Comparison of ENCODE assay signal across 15 mouse cellular contexts in the genomic region with DNA sequence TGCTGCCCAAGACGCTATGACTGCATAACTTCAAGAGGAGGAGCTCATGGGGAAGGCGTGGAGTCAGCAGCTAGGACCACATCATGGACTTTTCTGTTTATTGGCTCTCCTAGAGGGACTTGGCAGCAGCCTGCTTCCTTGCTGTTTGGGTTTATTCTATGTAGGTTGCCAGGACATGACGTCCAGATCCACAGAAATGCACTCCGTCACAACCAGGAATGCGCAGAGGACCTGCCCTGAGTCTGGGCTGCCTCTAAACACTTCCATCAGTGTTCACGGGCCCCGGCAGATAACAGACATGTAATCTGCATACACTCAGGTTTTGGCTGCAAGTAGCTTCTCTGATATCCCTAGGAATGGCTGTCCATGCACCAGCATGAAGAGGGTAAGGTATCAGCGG.
DNase-seq lines count a peak whose midpoint lies in the region; ATAC-seq lines count a peak whose summit lies in the region.
"Had no signal": no experiment of that assay in that cellular context is flagged by ENCODE, and none has a peak within 500 bp of the region (broad histone marks: within the 10 kb centered on the region; RNA-seq: fewer than 3 reads in every experiment).

No protein-coding gene starts in this region.

- no peak overlapping the region for H3K4me3 ChIP-seq in heart, embryonic 11.5 days (ENCODE audit: low read depth, low read length)
- no peak overlapping the region for H3K4me3 ChIP-seq in heart, embryonic 15.5 days
- no peak overlapping the region for H3K4me3 ChIP-seq in embryonic facial prominence, embryonic 10.5 days
- H3K4me3 ChIP-seq: left cerebral cortex, adult 2 months; megakaryocyte, embryonic 14.5 days had no signal

- no peaks in the 10 kb centered on the region for H3K9me3 ChIP-seq in heart, embryonic 11.5 days (replicated peaks; ENCODE audit: control insufficient read depth, low read length)
- no peaks in the 10 kb centered on the region for H3K9me3 ChIP-seq in heart, embryonic 15.5 days (replicated peaks)
- peaks cover under 1% of the 10 kb centered on the region; the same call in 1 of the 2 replicates for H3K9me3 ChIP-seq in embryonic facial prominence, embryonic 10.5 days

- 50% methylated on average over 8 of the region's 8 CpGs for WGBS in heart, embryonic 11.5 days (ENCODE audit: insufficient replicate concordance)
- WGBS in heart, embryonic 15.5 days = 40% methylated on average over 8 of the region's 8 CpGs
- WGBS in embryonic facial prominence, embryonic 10.5 days = 83% methylated on average over 8 of the region's 8 CpGs

- no peak overlapping the region for H3K27ac ChIP-seq in heart, embryonic 11.5 days (ENCODE audit: low read depth, low read length)
- peak overlapping the region; percentile 87 for H3K27ac ChIP-seq in heart, embryonic 15.5 days
- H3K27ac ChIP-seq in embryonic facial prominence, embryonic 10.5 days (replicated peaks) = no peak overlapping the region
- H3K27ac ChIP-seq: left cerebral cortex, adult 2 months had no signal

- no peak overlapping the region for H3K4me2 ChIP-seq in heart, embryonic 11.5 days
- H3K4me2 ChIP-seq in heart, embryonic 15.5 days = 0 out of 2 replicates have a peak overlapping the region, but pooled peaks have one; percentile 6
- H3K4me2 ChIP-seq: liver, embryonic 11.5 days had no signal

- no peaks in the 10 kb centered on the region for H3K27me3 ChIP-seq in heart, embryonic 11.5 days (ENCODE audit: control insufficient read depth, insufficient read depth, low read length)
- H3K27me3 ChIP-seq in heart, embryonic 15.5 days = no peaks in the 10 kb centered on the region
- no peaks in the 10 kb centered on the region for H3K27me3 ChIP-seq in embryonic facial prominence, embryonic 10.5 days (replicated peaks; ENCODE audit: low read depth, poor library complexity, severe bottlenecking)

- H3K4me1 ChIP-seq in heart, embryonic 11.5 days (ENCODE audit: control insufficient read depth, insufficient read depth, low read length) = peaks cover 30% of the 10 kb centered on the region
- H3K4me1 ChIP-seq in heart, embryonic 15.5 days (replicated peaks) = peaks cover 37% of the 10 kb centered on the region
- no peaks in the 10 kb centered on the region for H3K4me1 ChIP-seq in embryonic facial prominence, embryonic 10.5 days
- H3K4me1 ChIP-seq: megakaryocyte, embryonic 14.5 days had no signal

- ATAC-seq in heart, embryonic 11.5 days (replicated peaks; ENCODE audit: insufficient number of reproducible peaks, low FRiP score, low TSS enrichment) = no peak
- ATAC-seq in heart, embryonic 15.5 days (replicated peaks; ENCODE audit: insufficient number of reproducible peaks, insufficient read depth, low FRiP score, low read depth) = peak; percentile 84
- ATAC-seq: activated CD4-positive, CD25-positive, alpha-beta regulatory T cell, adult 4 months had no signal

- H3K36me3 ChIP-seq in heart, embryonic 11.5 days (ENCODE audit: control insufficient read depth, insufficient read depth, low read length) = peaks cover 12% of the 10 kb centered on the region; the same call in 1 of the 2 replicates
- peaks cover 27% of the 10 kb centered on the region for H3K36me3 ChIP-seq in heart, embryonic 15.5 days
- no peaks in the 10 kb centered on the region for H3K36me3 ChIP-seq in embryonic facial prominence, embryonic 10.5 days (replicated peaks)

- peak; percentile 95 for DNase-seq in heart, adult 11 months
- peak; percentile 10 for DNase-seq in lung, postnatal 10 days
- DNase-seq in lung, postnatal 25 days (ENCODE audit: low spot score) = no peak
- no peak for DNase-seq in embryonic facial prominence, embryonic 10.5 days (ENCODE audit: low spot score)
- no peak for DNase-seq in right cerebral cortex, postnatal 14 days
- DNase-seq in embryo, embryonic 10.5 days (ENCODE audit: low spot score) = no peak
- DNase-seq: kidney, adult 11 months; kidney, postnatal 4 days; thymus, adult 2 months had no signal

- H3K9ac ChIP-seq in heart, embryonic 11.5 days (ENCODE audit: low read depth, low read length) = no peak overlapping the region
- no peak overlapping the region for H3K9ac ChIP-seq in heart, embryonic 15.5 days

Comparison
In these comparisons a context has a peak if more than half of its experiments do, and no peak if none do; other contexts are left out.
1. DNase-seq: peak in heart, adult 11 months (single experiment) and lung, postnatal 10 days (single experiment); none in lung, postnatal 25 days (single experiment), embryonic facial prominence, embryonic 10.5 days (single experiment), right cerebral cortex, postnatal 14 days (single experiment) and embryo, embryonic 10.5 days (single experiment).